Mouse (Mus musculus): Measurements from ENCODE around the gene Apba2. TPM values are rescaled to one million over a fixed set of nuclear protein-coding genes. Genes with fewer than 3 reads are reported as not detected.

Apba2 gene
- polyA plus RNA-seq, 1 experiment from 2014 or later = 8.2 TPM

DNA sequence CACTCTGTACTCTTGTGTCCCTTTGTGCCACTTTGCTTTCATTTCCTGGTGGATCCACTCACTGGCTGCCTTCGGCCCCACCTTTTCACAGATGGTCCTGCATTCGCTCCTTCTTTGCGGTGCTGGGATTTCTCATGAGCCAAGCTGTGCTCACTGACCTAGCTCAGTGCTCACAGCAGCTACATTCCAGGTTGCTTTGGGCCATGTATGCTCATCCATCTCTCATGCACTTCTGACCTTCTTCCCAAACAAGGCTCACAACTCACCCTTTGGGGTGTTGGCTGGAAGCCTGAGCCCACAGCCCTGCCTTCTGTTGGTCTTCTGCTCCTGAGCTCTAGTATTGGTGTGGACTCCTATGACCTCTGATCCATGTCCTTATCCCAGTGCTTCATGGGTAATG lies 139.1 kb downstream of the Apba2 start:
- Histone ChIP-seq H3K4me2 (no peak overlapping the region), H3K36me3 (no peaks in the 10 kb centered on the region), H3K9ac (no peak overlapping the region), H3K9me3 (no peaks in the 10 kb centered on the region), H3K27me3 (no peaks in the 10 kb centered on the region), H3K4me3 (no peak overlapping the region), H3K27ac (no peak overlapping the region), H3K4me1 (no peaks in the 10 kb centered on the region)
- 82% methylated on average over 3 of the region's 3 CpGs for WGBS
- ATAC-seq (ENCODE audit: insufficient number of reproducible peaks, low FRiP score, low TSS enrichment, low read depth) = no peak

DNA sequence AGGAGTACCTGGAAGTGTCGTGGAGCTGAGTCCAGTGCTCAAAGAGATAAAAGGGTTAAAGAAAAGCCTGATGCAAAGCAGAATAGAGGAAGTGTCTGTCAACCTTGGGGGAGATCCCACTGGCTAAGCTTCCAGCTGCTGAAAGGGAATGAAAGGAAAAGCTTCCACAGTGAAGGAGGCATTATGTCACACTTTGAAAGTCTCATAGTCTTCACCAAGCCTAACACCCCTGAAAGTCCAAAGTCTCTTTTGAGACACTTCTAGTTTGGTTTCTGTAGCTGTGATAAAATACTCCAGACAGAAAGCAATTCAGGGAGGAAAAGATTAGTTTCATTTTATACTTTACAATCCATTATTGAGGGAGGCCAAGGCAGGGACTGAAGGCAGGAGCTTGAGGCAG lies 141.4 kb downstream of the Apba2 start:
- 62% methylated on average over 1 of the region's 1 CpGs for WGBS
- H3K9ac ChIP-seq = no peak overlapping the region
- ATAC-seq (ENCODE audit: insufficient number of reproducible peaks, low FRiP score, low TSS enrichment, low read depth) = no peak
- H3K4me2 ChIP-seq = no peak overlapping the region
- H3K4me3 ChIP-seq = no peak overlapping the region
- H3K36me3 ChIP-seq = no peaks in the 10 kb centered on the region
- no peaks in the 10 kb centered on the region for H3K4me1 ChIP-seq
- no peak overlapping the region for H3K27ac ChIP-seq
- H3K9me3 ChIP-seq = no peaks in the 10 kb centered on the region
- no peaks in the 10 kb centered on the region for H3K27me3 ChIP-seq

DNA sequence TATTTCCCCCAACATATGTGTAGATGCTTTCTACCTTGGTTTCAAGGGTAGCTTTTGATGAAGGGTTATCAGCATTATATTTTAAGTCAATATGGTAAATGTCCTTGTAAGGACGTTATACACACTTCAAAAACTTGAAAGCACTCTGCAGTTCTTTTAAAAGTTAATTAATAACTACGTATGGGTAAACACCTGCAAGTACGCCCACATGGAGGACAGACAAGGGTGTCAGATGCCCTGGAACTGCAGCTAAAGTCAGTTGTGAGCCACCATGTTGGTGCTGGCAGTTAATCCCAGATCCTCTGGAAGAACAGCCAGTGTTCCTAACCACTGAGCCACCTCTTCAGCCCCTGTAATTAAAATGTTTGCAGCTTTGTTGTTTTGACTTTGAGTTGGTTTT lies 144.0 kb downstream of the Apba2 start:
- 70% methylated on average over 3 of the region's 3 CpGs for WGBS
- no peak overlapping the region for H3K27ac ChIP-seq
- no peaks in the 10 kb centered on the region for H3K9me3 ChIP-seq
- no peak overlapping the region for H3K4me3 ChIP-seq
- no peak overlapping the region for H3K9ac ChIP-seq
- no peaks in the 10 kb centered on the region for H3K36me3 ChIP-seq
- H3K27me3 ChIP-seq = no peaks in the 10 kb centered on the region
- no peak overlapping the region for H3K4me2 ChIP-seq
- no peak for ATAC-seq (ENCODE audit: insufficient number of reproducible peaks, low FRiP score, low TSS enrichment, low read depth)
- H3K4me1 ChIP-seq = no peaks in the 10 kb centered on the region

DNA sequence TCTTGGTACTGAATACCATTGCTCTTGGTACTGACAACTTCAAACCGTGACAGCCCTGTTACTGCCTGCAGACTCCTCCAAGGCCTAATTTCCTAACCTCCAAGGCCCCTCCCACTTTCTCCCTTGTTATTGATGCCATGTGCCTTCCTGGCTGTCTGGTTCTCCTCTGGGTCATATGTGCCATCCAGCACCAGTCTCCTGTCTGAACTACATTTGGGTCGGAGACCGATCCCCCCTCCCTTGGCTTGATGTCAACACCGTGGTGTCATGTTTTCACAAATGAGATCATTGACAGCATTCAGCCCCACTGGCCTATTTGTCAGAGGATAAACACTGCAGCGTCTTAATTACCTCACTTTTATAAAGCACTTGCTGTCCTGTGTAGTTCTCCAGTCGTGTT lies 144.5 kb downstream of the Apba2 start:
- Histone ChIP-seq H3K4me1 (no peaks in the 10 kb centered on the region), H3K27ac (no peak overlapping the region), H3K4me3 (no peak overlapping the region), H3K27me3 (no peaks in the 10 kb centered on the region), H3K4me2 (no peak overlapping the region), H3K9ac (no peak overlapping the region), H3K36me3 (no peaks in the 10 kb centered on the region), H3K9me3 (no peaks in the 10 kb centered on the region)
- ATAC-seq (ENCODE audit: insufficient number of reproducible peaks, low FRiP score, low TSS enrichment, low read depth) = no peak
- WGBS = 59% methylated on average over 6 of the region's 6 CpGs

DNA sequence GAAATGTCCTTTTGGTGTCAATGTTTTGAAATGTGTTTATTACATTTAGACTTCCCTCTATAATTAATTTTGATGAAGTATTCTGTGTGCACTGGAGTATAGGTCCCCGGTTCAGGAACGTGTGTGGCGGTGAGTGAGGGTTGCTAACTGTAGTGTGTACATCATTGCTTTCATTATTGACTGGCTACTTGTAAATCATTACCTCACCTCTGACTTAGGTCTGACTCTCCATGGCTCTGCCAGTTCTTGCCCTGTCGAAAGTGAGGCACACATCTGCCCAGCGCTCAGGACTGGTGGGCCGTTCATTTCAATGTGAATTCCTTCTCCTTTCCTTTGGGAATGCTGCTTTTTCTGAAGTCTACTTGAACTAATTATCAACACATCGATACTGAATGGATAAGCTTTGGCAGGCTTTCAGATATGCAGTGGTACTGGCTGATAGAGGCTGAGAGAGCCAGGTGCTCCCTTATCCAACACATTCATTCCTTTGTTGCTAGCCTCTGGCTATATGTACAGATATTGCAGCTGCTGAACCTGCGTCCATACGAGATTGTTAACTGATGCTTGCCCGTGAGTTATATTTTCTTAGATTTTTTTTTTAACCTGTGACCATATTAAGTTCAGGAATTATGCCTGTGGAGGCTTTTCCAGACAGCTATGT lies 147.6 kb downstream of the Apba2 start:
- no peaks in the 10 kb centered on the region for H3K4me1 ChIP-seq
- no peak overlapping the region for H3K9ac ChIP-seq
- H3K27me3 ChIP-seq = no peaks in the 10 kb centered on the region
- ATAC-seq (ENCODE audit: insufficient number of reproducible peaks, low FRiP score, low TSS enrichment, low read depth) = no peak
- H3K36me3 ChIP-seq = no peaks in the 10 kb centered on the region
- no peak overlapping the region for H3K27ac ChIP-seq
- WGBS = 63% methylated on average over 10 of the region's 10 CpGs
- no peaks in the 10 kb centered on the region for H3K9me3 ChIP-seq
- no peak overlapping the region for H3K4me3 ChIP-seq
- H3K4me2 ChIP-seq = no peak overlapping the region

DNA sequence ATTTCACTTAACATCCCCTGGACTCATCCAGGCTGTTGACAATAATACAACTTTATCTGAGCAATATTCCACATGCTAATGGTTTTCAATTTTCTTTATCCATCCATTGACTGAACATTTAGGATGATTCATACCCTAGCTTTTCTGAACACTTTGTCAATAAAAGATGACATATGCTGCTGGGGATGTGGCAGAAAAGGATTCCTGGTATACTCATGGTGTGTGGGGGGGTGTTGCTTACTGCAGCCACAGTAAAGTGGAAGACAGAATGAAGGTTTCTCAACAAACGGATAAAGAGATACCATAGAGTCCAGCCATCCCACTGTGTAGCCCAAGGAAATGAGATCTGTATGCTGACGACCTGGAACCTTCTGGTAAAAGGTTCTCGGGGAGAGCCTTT lies 150.5 kb downstream of the Apba2 start:
- Histone ChIP-seq H3K27me3 (no peaks in the 10 kb centered on the region), H3K27ac (no peak overlapping the region), H3K4me2 (no peak overlapping the region), H3K4me1 (no peaks in the 10 kb centered on the region), H3K9ac (no peak overlapping the region), H3K4me3 (no peak overlapping the region), H3K36me3 (no peaks in the 10 kb centered on the region), H3K9me3 (no peaks in the 10 kb centered on the region)
- WGBS = 73% methylated on average over 3 of the region's 3 CpGs
- no peak for ATAC-seq (ENCODE audit: insufficient number of reproducible peaks, low FRiP score, low TSS enrichment, low read depth)

DNA sequence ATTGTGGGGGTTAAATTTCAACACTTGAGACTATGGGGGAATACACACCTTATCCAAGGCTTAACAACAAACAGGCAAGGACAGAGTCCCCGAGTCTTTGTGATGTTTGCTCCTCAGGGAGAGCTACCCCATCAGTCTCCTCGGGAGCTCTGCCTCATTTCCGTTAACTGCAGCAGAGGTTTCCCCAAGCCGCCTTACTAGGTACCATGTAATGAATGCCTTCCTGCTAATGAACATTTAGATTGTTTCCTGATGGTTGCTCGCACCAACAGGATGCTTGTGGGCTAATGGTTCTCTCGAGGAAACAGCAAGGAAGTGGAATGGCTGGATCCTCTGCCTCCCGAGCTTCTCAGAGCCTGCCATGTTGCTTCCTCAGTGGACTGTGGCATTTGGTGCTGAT lies 155.3 kb downstream of the Apba2 start:
- Histone ChIP-seq H3K27ac (no peak overlapping the region), H3K27me3 (no peaks in the 10 kb centered on the region), H3K36me3 (no peaks in the 10 kb centered on the region), H3K9ac (no peak overlapping the region), H3K4me1 (no peaks in the 10 kb centered on the region), H3K9me3 (no peaks in the 10 kb centered on the region), H3K4me3 (no peak overlapping the region), H3K4me2 (no peak overlapping the region)
- no peak for ATAC-seq (ENCODE audit: insufficient number of reproducible peaks, low FRiP score, low TSS enrichment, low read depth)
- 21% methylated on average over 7 of the region's 7 CpGs for WGBS

DNA sequence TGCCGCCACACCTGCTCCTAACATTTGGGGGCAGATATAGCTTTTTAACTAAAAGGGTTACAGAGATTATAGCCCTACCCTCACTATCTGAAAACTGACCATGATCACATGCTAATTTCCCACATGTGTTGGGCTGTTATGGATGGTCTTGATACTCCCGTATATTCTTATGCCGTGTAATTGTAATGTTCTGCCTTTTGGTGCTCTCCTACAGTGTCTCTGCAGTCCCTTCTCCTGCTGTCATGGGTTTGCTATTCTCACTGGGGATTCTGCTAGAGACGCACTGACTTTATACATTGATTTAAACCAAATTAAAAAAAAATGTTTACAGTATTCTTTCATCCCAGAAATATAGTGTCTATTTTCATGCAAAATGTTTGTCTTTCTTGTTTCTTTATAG lies 157.4 kb downstream of the Apba2 start:
- H3K27me3 ChIP-seq = no peaks in the 10 kb centered on the region
- ATAC-seq (ENCODE audit: insufficient number of reproducible peaks, low FRiP score, low TSS enrichment, low read depth) = no peak
- no peak overlapping the region for H3K4me3 ChIP-seq
- no peak overlapping the region for H3K4me2 ChIP-seq
- no peaks in the 10 kb centered on the region for H3K36me3 ChIP-seq
- no peak overlapping the region for H3K9ac ChIP-seq
- no peaks in the 10 kb centered on the region for H3K4me1 ChIP-seq
- H3K9me3 ChIP-seq = no peaks in the 10 kb centered on the region
- WGBS = 75% methylated on average over 4 of the region's 4 CpGs
- no peak overlapping the region for H3K27ac ChIP-seq

DNA sequence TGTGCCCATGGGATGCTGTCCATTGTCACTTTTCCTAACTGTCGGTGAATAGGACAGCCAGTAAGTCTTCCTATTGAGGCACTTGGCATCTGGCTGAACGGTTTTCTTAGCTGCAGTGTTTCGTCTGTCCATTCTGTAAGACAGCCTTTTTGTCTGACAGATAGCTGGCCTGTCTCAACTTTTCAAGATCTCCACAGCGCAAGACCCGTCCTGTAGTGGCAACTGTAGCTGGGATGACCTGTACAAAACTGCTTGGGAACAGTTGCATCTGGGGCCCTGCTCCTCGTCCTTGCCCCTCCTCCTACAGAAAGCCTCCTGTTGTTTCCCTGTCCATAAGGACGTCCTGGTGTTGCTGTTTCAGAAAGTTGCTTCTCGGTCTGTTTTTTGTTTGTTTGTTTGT lies 157.8 kb downstream of the Apba2 start:
- ATAC-seq (ENCODE audit: insufficient number of reproducible peaks, low FRiP score, low TSS enrichment, low read depth) = no peak
- H3K27me3 ChIP-seq = no peaks in the 10 kb centered on the region
- H3K4me3 ChIP-seq = no peak overlapping the region
- H3K4me2 ChIP-seq = no peak overlapping the region
- no peak overlapping the region for H3K27ac ChIP-seq
- no peak overlapping the region for H3K9ac ChIP-seq
- H3K36me3 ChIP-seq = no peaks in the 10 kb centered on the region
- 69% methylated on average over 8 of the region's 8 CpGs for WGBS
- no peaks in the 10 kb centered on the region for H3K9me3 ChIP-seq
- H3K4me1 ChIP-seq = no peaks in the 10 kb centered on the region

DNA sequence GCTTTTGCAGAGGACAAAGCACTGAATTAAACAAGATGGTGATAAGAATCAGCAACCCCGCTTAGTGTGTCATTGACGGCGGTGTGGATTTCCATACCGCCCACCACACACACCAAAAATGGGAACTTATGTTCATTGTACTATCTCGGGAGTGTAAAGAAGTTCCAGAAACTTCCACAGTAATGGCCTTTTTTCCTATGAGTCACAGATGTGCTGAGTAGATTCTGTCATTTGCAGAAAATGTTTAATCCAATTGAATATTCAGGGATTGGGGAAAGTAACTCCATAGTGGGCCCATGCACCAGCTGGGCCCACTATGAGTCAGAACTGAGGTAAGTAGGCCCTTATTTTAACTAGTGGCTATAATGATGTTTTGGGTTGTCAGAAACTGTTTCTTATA lies 161.0 kb downstream of the Apba2 start:
- Histone ChIP-seq H3K4me3 (no peak overlapping the region), H3K27ac (no peak overlapping the region), H3K9me3 (no peaks in the 10 kb centered on the region), H3K9ac (no peak overlapping the region), H3K4me1 (no peaks in the 10 kb centered on the region), H3K4me2 (no peak overlapping the region), H3K36me3 (no peaks in the 10 kb centered on the region), H3K27me3 (no peaks in the 10 kb centered on the region)
- no peak for ATAC-seq (ENCODE audit: insufficient number of reproducible peaks, low FRiP score, low TSS enrichment, low read depth)
- 90% methylated on average over 5 of the region's 5 CpGs for WGBS

DNA sequence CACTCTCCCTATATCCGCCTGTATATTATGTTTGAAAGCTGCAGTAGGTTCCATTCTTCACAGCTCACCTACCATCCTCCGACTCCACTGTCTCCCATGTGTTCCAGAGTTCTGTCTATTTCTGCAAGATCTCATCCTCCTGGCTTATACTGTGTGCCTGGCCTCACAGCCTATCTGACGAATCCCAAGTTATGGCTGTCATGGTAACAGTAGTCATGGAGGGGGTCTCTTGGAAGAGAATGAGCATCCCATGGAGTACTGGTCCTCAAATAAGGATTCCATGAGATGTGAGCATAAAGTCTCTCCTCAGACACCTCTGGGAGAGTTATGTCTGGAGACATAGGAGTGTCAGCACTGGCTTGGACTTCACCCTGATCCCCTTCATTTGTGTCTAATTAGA lies 162.1 kb downstream of the Apba2 start:
- H3K4me3 ChIP-seq = no peak overlapping the region
- H3K27me3 ChIP-seq = no peaks in the 10 kb centered on the region
- WGBS = 84% methylated on average over 3 of the region's 3 CpGs
- H3K4me1 ChIP-seq = no peaks in the 10 kb centered on the region
- no peaks in the 10 kb centered on the region for H3K36me3 ChIP-seq
- H3K27ac ChIP-seq = no peak overlapping the region
- ATAC-seq (ENCODE audit: insufficient number of reproducible peaks, low FRiP score, low TSS enrichment, low read depth) = no peak
- H3K4me2 ChIP-seq = no peak overlapping the region
- H3K9ac ChIP-seq = no peak overlapping the region
- H3K9me3 ChIP-seq = no peaks in the 10 kb centered on the region

DNA sequence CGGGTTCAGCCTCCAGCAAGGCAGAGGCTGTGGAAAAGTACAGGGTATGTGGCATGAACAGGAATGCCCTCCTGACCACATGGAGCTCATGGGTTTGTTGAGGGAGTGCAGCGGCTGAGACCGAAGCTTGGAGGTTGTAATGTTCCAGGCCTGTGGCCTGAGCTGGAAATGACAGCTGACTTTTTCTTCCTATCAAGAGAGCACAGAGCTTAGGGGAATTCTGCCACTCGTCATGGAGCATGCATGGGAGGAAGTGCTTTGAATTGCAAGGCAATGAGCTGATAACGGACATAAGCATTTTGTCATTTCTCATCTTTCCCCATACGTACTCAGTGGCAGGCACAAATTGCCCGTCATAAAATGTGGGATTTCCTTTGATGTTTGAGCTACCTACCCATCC lies 163.6 kb downstream of the Apba2 start:
- no peaks in the 10 kb centered on the region for H3K27me3 ChIP-seq
- no peak for ATAC-seq (ENCODE audit: insufficient number of reproducible peaks, low FRiP score, low TSS enrichment, low read depth)
- no peaks in the 10 kb centered on the region for H3K36me3 ChIP-seq
- H3K9me3 ChIP-seq = no peaks in the 10 kb centered on the region
- no peak overlapping the region for H3K27ac ChIP-seq
- H3K4me2 ChIP-seq = no peak overlapping the region
- H3K4me1 ChIP-seq = no peaks in the 10 kb centered on the region
- 36% methylated on average over 7 of the region's 7 CpGs for WGBS
- no peak overlapping the region for H3K9ac ChIP-seq
- no peak overlapping the region for H3K4me3 ChIP-seq

DNA sequence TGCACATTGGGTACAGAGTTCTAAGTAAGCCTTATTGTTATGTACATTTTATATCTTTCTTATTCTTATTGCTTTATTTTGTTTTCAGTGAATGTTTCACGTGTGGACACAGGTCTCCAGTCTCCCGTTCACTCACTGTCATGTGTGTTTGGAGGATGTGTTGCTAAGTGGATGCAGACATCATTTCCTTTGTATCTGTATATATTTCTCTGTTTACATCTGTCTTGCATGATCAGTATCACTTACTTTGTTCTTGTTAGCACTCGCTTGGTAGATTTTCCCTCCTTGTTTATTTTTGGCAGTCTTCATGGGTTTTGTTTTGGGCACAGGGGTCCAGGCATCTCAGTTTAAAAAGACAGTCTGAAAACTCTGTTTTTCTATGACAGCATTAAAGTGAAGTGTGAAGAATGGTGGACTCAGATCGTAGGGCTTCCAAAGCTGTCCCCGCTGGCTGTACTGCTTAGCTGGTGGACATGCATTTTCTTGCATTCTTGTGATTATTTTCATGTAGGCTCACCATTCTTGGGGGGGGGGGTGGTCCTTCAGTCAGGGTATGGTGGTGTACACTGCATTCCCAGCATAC lies 164.3 kb downstream of the Apba2 start:
- 77% methylated on average over 5 of the region's 5 CpGs for WGBS
- H3K4me1 ChIP-seq = no peaks in the 10 kb centered on the region
- H3K9me3 ChIP-seq = no peaks in the 10 kb centered on the region
- no peaks in the 10 kb centered on the region for H3K36me3 ChIP-seq
- H3K4me3 ChIP-seq = no peak overlapping the region
- H3K9ac ChIP-seq = no peak overlapping the region
- H3K4me2 ChIP-seq = no peak overlapping the region
- no peak overlapping the region for H3K27ac ChIP-seq
- no peaks in the 10 kb centered on the region for H3K27me3 ChIP-seq
- no peak for ATAC-seq (ENCODE audit: insufficient number of reproducible peaks, low FRiP score, low TSS enrichment, low read depth)
